Mouse (Mus musculus) heart, embryonic 14.5 days (tissue): ENCODE data around the gene Pitpnb. TPM values are rescaled to one million over a fixed set of nuclear protein-coding genes. Genes with fewer than 3 reads are reported as not detected.

ENCODE experiments used
- ATAC-seq: fragments of 200-750 bp; cut with Nextera tagmentation; 2 replicates; pipeline ENCODE4 v1.8.0; 2017; ENCODE audit warnings: low read depth, moderate TSS enrichment; ENCODE audit not compliant: insufficient number of reproducible peaks, insufficient read depth, low FRiP score
- H3K27ac ChIP-seq, 2 experiments: fragments of 200-500 bp in 1 of 2; fragments of 300-500 bp in 1 of 2; sonication (generic) in 1 of 2; replicated peaks in 1 of 2; 2 replicates each; pipeline ENCODE4 v1.5.1; 2012 to 2014; ENCODE audit warnings: low read depth in 2 of 2, low read length in 2 of 2, control low read depth in 1 of 2, mild to moderate bottlenecking in 1 of 2, mixed read lengths in 1 of 2; ENCODE audit not compliant: control insufficient read depth in 1 of 2, insufficient read depth in 1 of 2
- H3K27me3 ChIP-seq: fragments of 300-500 bp; sonication (generic); 2 replicates; pipeline ENCODE4 v1.6.1; 2014; ENCODE audit warnings: mild to moderate bottlenecking, low read length, control low read depth; ENCODE audit not compliant: control insufficient read depth, insufficient read depth
- H3K36me3 ChIP-seq: fragments of 300-500 bp; sonication (generic); 2 replicates; pipeline ENCODE4 v1.6.1; 2014; ENCODE audit warnings: mild to moderate bottlenecking, control low read depth, low read length, mixed read lengths; ENCODE audit not compliant: control insufficient read depth, insufficient read depth
- H3K4me1 ChIP-seq, 2 experiments: fragments of 200-500 bp in 1 of 2; fragments of 300-500 bp in 1 of 2; sonication (generic) in 1 of 2; 2 replicates each; pipeline ENCODE4 v1.6.1; 2012 to 2014; ENCODE audit warnings: low read length in 2 of 2, control low read depth in 1 of 2, mixed read lengths in 1 of 2; ENCODE audit not compliant: control insufficient read depth in 2 of 2, insufficient read depth in 2 of 2
- H3K4me2 ChIP-seq: fragments of 300-500 bp; sonication (generic); 2 replicates; pipeline ENCODE4 v1.6.1; 2014; ENCODE audit warnings: mild to moderate bottlenecking, low read length
- H3K4me3 ChIP-seq, 2 experiments: fragments of 200-500 bp in 1 of 2; fragments of 300-500 bp in 1 of 2; sonication (generic) in 1 of 2; 2 replicates each; pipeline ENCODE4 v1.5.1; 2012 to 2014; ENCODE audit warnings: low read length in 2 of 2, mild to moderate bottlenecking in 2 of 2, control low read depth in 1 of 2, low read depth in 1 of 2, moderate library complexity in 1 of 2; ENCODE audit not compliant: control insufficient read depth in 1 of 2, insufficient read depth in 1 of 2
- H3K9ac ChIP-seq: fragments of 300-500 bp; sonication (generic); 2 replicates; pipeline ENCODE4 v1.6.1; 2014; ENCODE audit warnings: mild to moderate bottlenecking, low read length
- H3K9me3 ChIP-seq: fragments of 300-500 bp; sonication (generic); 2 replicates; pipeline ENCODE4 v1.6.1; 2016; ENCODE audit warnings: low read length, control low read depth; ENCODE audit not compliant: control insufficient read depth
- whole genome bisulfite sequencing: fragments of 180-500 bp; shearing (Covaris S2); extraction: QIAGEN DNeasy Blood & Tissue Kit; methylation state at CpG from one replicate; pipeline ENCODE4 v1.1.7; 2014; 5-methylcytosine and 5-hydroxymethylcytosine counted together
- polyA plus RNA-seq: library from polyadenylated mRNA; unstranded; fragments of >200 nt; fragmentation: Nextera tagmentation; extraction: Ambion mirVana; gene quantifications from 2 replicates; pipeline ENCODE4 v1.2.1, GENCODE M21; 2014

Pitpnb gene
- 75.7 and 79.2 TPM in 2 replicates for polyA plus RNA-seq

DNA sequence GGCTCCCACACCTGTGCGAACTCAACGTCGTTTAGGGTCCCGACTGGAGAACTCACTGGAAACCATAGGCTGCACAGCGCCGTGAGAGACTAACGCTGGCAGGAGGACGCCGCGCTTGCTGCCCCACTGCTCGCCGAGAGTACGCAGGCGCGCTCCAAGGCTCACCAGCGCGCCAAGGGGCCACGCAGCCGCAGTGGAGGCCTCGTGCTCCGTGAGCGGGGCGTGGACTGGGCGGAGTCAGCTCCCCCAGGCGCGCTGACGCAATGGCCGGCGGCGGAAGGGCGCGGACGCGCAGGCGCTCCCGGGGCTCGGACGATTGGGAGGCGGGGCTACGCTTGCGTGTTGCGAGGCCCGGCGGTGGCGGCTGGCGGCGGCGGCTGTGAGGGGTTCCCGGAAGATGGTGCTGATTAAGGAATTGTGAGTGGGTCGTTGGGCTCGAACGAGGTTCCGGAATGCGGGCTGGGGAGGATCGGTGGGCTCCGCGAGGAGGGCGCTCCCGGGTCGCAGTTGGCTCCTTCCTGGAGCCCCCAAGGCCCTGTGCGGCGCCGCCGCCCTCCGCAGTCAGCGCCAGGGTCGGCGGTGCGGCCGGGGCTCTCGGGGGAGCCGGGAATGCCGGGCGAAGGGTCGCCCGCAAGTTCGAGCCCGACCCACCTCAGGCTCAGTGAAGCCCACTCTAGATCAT is at the start of gene Pitpnb:
Pitpnb (plus strand) TSS at position 347 of the 682 bp plus-strand sequence.
- 0 out of 2 replicates have a peak, but pooled peaks cover 2% of the 10 kb centered on the region for H3K9me3 ChIP-seq
- H3K4me1 ChIP-seq, result peaks cover 4 to 10% of the 10 kb centered on the region in 2 experiments; a peak in 3 of 4 replicates
- H3K27me3 ChIP-seq, result no peaks in the 10 kb centered on the region
- H3K27ac ChIP-seq, result peak within 1 kb of the TSS; percentile 77 to 87
- peak within 1 kb of the TSS; percentile 99 for H3K9ac ChIP-seq
- peak within 1 kb of the TSS; percentile 63 to 94 for H3K4me3 ChIP-seq
- peak; percentile 98 for ATAC-seq
- H3K36me3 ChIP-seq, result peaks cover 26% of the 10 kb centered on the region
- under 1% methylated on average over 76 of the region's 78 CpGs for WGBS
- peak within 1 kb of the TSS; percentile 77 for H3K4me2 ChIP-seq

DNA sequence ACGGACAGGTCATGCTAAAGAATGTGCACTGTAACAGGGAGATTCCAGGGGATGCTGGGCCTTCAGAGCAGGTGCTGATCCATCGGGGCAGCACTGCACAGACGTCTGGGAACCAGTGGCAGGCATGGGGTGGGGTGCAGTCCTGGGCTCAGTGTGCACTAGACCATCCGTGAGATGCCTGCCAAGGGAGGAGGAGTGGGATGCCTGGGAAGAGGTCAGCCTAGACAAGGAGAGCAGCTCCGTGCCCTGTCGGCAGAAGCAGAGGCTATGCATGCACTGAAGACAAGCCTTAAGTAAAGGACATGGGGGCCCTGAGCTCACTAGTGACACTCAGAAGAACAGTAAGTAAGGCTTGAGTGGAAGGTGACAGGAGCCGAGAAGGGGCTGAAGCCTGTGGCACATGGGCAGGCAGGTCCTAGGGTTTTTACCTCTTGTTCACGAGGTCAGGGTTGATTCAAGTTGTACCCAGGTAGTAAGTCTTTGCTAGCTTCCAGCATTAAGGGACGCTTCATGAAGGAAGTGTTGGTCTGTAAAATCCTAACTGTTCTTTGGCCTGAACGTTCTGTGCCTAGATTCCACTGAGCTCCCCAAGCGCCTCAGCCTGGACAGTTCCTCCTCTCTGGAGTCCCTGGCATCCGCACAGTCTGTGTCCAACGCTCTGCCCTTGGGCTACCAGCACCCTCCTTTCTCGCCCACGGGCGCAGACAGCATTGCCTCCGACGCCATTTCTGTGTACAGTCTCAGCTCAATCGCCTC is 46.0 kb upstream of the Pitpnb start:
- Histone ChIP-seq H3K27me3 (no peaks in the 10 kb centered on the region), H3K9me3 (no peaks in the 10 kb centered on the region), H3K36me3 (peaks cover 58% of the 10 kb centered on the region), H3K27ac (no peak overlapping the region), H3K4me2 (no peak overlapping the region), H3K4me3 (no peak overlapping the region), H3K9ac (no peak overlapping the region), H3K4me1 (peaks cover 0 to 3% of the 10 kb centered on the region in 2 experiments; a peak in 2 of 4 replicates)
- 82% methylated on average over 19 of the region's 19 CpGs for WGBS
- ATAC-seq, result no peak

DNA sequence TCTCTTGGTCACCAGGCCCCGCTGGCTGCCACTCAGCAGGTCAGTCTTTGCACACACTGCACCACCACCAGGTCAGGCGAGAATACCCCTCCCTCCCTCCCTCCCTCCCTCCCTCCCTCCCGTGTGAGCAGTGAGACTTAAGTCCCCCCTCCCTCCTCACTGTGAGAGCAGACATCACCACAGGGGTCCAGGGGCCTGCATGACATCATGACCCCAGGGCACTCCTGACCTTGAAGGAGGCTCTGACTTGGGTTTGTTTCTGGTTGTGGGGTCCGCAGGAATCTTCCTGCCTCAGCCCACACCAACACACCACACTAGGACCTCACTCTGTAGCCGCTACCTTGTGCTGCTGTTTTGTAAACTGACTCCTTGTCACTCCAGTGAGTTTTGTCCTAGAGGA is 43.0 kb upstream of the Pitpnb start:
- no peak overlapping the region for H3K27ac ChIP-seq
- H3K9ac ChIP-seq, result no peak overlapping the region
- H3K4me3 ChIP-seq, result no peak overlapping the region
- H3K9me3 ChIP-seq, result no peaks in the 10 kb centered on the region
- peaks cover 40% of the 10 kb centered on the region for H3K36me3 ChIP-seq
- WGBS, result 69% methylated on average over 5 of the region's 5 CpGs
- no peaks in the 10 kb centered on the region for H3K27me3 ChIP-seq
- no peak overlapping the region for H3K4me2 ChIP-seq
- no peaks in the 10 kb centered on the region for H3K4me1 ChIP-seq
- ATAC-seq, result no peak

DNA sequence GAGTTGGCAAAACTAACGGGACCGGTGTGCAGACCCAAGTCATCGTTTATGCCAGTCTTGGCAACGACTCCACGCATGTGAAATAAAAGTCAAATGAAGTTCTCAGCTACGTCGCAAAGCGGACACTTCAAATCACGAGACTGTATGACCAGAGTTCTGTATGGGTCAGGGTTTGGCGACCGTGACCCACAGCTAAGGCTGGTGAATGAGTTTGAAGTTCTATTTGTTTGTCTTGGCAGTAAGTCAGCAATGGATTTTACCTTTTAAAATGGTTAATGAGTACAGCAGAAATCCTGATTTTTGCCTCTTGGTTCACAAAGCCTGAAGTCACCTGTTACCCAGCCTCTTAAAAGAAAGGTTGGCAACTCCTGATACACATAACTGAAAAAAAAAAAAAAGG is 42.1 kb upstream of the Pitpnb start:
- H3K4me3 ChIP-seq, result no peak overlapping the region
- no peak for ATAC-seq
- no peaks in the 10 kb centered on the region for H3K4me1 ChIP-seq
- H3K9ac ChIP-seq, result no peak overlapping the region
- no peak overlapping the region for H3K27ac ChIP-seq
- H3K36me3 ChIP-seq, result peaks cover 31% of the 10 kb centered on the region
- H3K9me3 ChIP-seq, result no peaks in the 10 kb centered on the region
- 87% methylated on average over 11 of the region's 11 CpGs for WGBS
- H3K27me3 ChIP-seq, result no peaks in the 10 kb centered on the region
- H3K4me2 ChIP-seq, result no peak overlapping the region

DNA sequence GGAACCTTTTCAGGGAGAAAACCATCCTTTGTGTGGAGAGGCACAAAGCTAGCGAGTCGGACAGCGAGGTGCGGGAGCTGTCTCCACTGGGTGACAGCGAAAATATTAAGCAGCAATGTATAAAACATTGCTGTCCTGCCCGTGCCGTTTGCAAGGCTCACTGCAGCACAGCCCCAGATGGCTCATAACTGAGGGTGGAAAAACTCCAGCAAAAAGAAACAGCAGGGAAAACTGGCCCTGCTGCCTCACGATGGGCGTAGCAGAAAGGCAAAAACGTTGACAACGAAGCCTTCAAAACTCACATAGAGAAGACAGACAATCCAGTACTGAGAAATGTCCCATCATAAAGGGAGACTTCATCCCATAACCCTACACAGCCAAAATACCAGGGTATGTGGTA is 40.5 kb upstream of the Pitpnb start:
- no peak for ATAC-seq
- Histone ChIP-seq H3K27me3 (no peaks in the 10 kb centered on the region), H3K27ac (no peak overlapping the region), H3K9me3 (no peaks in the 10 kb centered on the region), H3K4me2 (no peak overlapping the region), H3K9ac (no peak overlapping the region), H3K36me3 (peaks cover 18% of the 10 kb centered on the region), H3K4me3 (no peak overlapping the region), H3K4me1 (no peaks in the 10 kb centered on the region)
- WGBS, result 86% methylated on average over 11 of the region's 11 CpGs

DNA sequence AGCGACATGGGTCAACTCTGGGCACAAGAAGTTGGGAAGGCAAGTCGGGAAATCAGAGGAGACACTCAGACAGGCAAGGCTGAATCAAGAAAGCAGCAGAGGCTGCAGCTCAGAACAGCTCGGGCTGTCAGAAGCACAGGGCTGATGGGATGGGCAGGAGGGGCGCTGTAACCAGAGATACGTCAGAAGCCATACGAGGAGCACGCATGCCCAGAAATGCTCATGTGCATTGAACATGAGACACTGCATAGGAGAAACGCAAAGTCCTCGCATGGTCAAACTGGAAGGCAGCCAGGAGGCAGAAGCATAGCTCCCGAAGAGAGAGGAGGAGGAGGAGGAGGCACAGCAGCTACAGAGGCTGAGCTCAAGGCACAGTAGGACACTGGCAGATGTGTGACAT is 38.9 kb upstream of the Pitpnb start:
- no peak for ATAC-seq
- peak overlapping the region; percentile 37 for H3K4me2 ChIP-seq
- H3K4me3 ChIP-seq, result no peak overlapping the region
- no peaks in the 10 kb centered on the region for H3K4me1 ChIP-seq
- H3K27me3 ChIP-seq, result no peaks in the 10 kb centered on the region
- no peaks in the 10 kb centered on the region for H3K9me3 ChIP-seq
- WGBS, result 39% methylated on average over 10 of the region's 10 CpGs
- no peak overlapping the region for H3K27ac ChIP-seq
- H3K36me3 ChIP-seq, result peaks cover 3% of the 10 kb centered on the region; the same call in 1 of the 2 replicates
- no peak overlapping the region for H3K9ac ChIP-seq

DNA sequence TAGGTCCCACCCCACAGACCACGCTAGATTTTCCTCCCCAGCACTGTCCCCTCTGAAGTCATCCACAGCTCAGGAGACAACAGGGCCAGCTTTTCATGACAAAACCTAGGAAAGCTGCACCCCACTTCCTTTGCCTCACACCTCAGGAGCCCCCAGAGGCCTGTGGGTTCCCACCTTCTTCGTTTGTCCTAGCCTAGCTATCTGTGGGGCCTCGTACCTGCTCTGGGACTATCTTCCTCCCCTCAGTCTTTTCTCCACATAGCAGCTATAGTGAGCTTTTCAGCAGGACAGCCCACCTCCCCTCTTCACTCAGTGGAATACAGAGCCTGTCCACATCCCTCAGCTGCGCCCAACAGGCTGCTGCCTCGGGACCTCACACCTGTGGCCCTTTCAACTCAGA is 32.8 kb upstream of the Pitpnb start:
- Histone ChIP-seq H3K27ac (no peak overlapping the region), H3K9me3 (no peaks in the 10 kb centered on the region), H3K4me1 (peaks cover 0 to 2% of the 10 kb centered on the region in 2 experiments; a peak in 1 of 4 replicates), H3K4me3 (no peak overlapping the region), H3K4me2 (no peak overlapping the region), H3K36me3 (no peaks in the 10 kb centered on the region), H3K9ac (no peak overlapping the region), H3K27me3 (no peaks in the 10 kb centered on the region)
- WGBS, result 69% methylated on average over 5 of the region's 5 CpGs
- no peak for ATAC-seq
